Mouse (Mus musculus): ENCODE data around the gene Nxnl1.
"Not testable (repeated sequence)": the region's sequence is repeated elsewhere in the genome, so short reads cannot be mapped to it uniquely, and the experiment has no call there.

Nxnl1 gene

GRCm38 (mm10) chr8:71554644-71555043 lies 11.8 kb downstream of the Nxnl1 start:
- DNase-seq (ENCODE audit: low spot score) = no peak

GRCm38 (mm10) chr8:71554001-71554400 lies 12.4 kb downstream of the Nxnl1 start:
- DNase-seq (ENCODE audit: low spot score) = no peak

- DNase-seq (ENCODE audit: low spot score) = no peak
Measured at GRCm38 (mm10) chr8:71552770-71553169, 13.6 kb downstream of the Nxnl1 start.

GRCm38 (mm10) chr8:71550754-71551153 lies 15.6 kb downstream of the Nxnl1 start:
- no peak for DNase-seq (ENCODE audit: low spot score)

- DNase-seq (ENCODE audit: low spot score) = no peak
Measured at GRCm38 (mm10) chr8:71547590-71547989, 18.8 kb downstream of the Nxnl1 start.

- no peak for DNase-seq (ENCODE audit: low spot score)
Measured at GRCm38 (mm10) chr8:71545053-71545452, 21.3 kb downstream of the Nxnl1 start.

GRCm38 (mm10) chr8:71543755-71544154 lies 22.6 kb downstream of the Nxnl1 start:
- DNase-seq (ENCODE audit: low spot score) = no peak

- DNase-seq (ENCODE audit: low spot score) = peak; percentile 93
Measured at GRCm38 (mm10) chr8:71542632-71543343, 23.6 kb downstream of the Nxnl1 start, which contains the start of gene Mvb12a. Mvb12a (plus strand) TSS chr8:71542922.

GRCm38 (mm10) chr8:71537028-71537867 lies 29.2 kb downstream of the Nxnl1 start, which contains the start of gene Bst2:
Bst2 (minus strand) TSS chr8:71537456.
- DNase-seq (ENCODE audit: low spot score) = peak; percentile 86

GRCm38 (mm10) chr8:71535663-71536062 lies 30.7 kb downstream of the Nxnl1 start:
- no peak for DNase-seq (ENCODE audit: low spot score)

GRCm38 (mm10) chr8:71534263-71534810 lies 32.1 kb downstream of the Nxnl1 start:
- no peak for DNase-seq (ENCODE audit: low spot score)

- not testable (repeated sequence) for DNase-seq (ENCODE audit: low spot score)
Measured at GRCm38 (mm10) chr8:71530735-71531467, 35.5 kb downstream of the Nxnl1 start.

GRCm38 (mm10) chr8:71528362-71529073 lies 37.9 kb downstream of the Nxnl1 start:
- no peak for DNase-seq (ENCODE audit: low spot score)

GRCm38 (mm10) chr8:71527162-71527870 lies 39.1 kb downstream of the Nxnl1 start:
- no peak for DNase-seq (ENCODE audit: low spot score)

GRCm38 (mm10) chr8:71526272-71526671 lies 40.1 kb downstream of the Nxnl1 start:
- no peak for DNase-seq (ENCODE audit: low spot score)

GRCm38 (mm10) chr8:71525226-71526050 lies 41.0 kb downstream of the Nxnl1 start, which contains the start of gene Ccdc194:
Ccdc194 (minus strand) TSS chr8:71525711.
- no peak for DNase-seq (ENCODE audit: low spot score)

- peak; percentile 96 for DNase-seq (ENCODE audit: low spot score)
Measured at GRCm38 (mm10) chr8:71521634-71522033, 44.8 kb downstream of the Nxnl1 start.

GRCm38 (mm10) chr8:71519037-71519825 lies 47.2 kb downstream of the Nxnl1 start:
- not testable (repeated sequence) for DNase-seq (ENCODE audit: low spot score)

- DNase-seq (ENCODE audit: low spot score) = no peak
Measured at GRCm38 (mm10) chr8:71516786-71517185, 49.6 kb downstream of the Nxnl1 start.

Measured in ovary, postnatal 36 days (tissue).